Mouse (Mus musculus) kidney, postnatal 0 days (tissue): ENCODE data around the gene Gm15517. TPM values are rescaled to one million over a fixed set of nuclear protein-coding genes. Genes with fewer than 3 reads are reported as not detected.
A peak's percentile ranks its signal among the peaks of the same experiment; 100 is the strongest.

Experiments
- ATAC-seq: fragments of 200-750 bp; cut with Nextera tagmentation; replicated peaks from 2 replicates; pipeline ENCODE4 v1.8.0; 2017; ENCODE audit warnings: low read depth, moderate number of reproducible peaks, moderate TSS enrichment, moderate library complexity; ENCODE audit not compliant: low FRiP score
- DNase-seq: peaks from one replicate; pipeline ENCODE4 v3.0.0-alpha.2; 2016; ENCODE audit warnings: low spot score
- H3K27ac ChIP-seq: fragments of 300-500 bp; sonication (generic); 2 replicates; pipeline ENCODE4 v1.5.1; 2014; ENCODE audit warnings: mild to moderate bottlenecking
- H3K27me3 ChIP-seq: fragments of 300-500 bp; sonication (generic); 2 replicates; pipeline ENCODE4 v1.6.1; 2014; ENCODE audit warnings: low read length, mixed read lengths; ENCODE audit not compliant: insufficient read depth
- H3K36me3 ChIP-seq: fragments of 300-500 bp; sonication (generic); 2 replicates; pipeline ENCODE4 v1.6.1; 2014; ENCODE audit warnings: low read length, mixed read lengths; ENCODE audit not compliant: insufficient read depth
- H3K4me1 ChIP-seq: fragments of 300-500 bp; sonication (generic); replicated peaks from 2 replicates; pipeline ENCODE4 v1.6.1; 2014; ENCODE audit warnings: antibody characterized with exemption, low read length, mixed read lengths; ENCODE audit not compliant: insufficient read depth
- H3K4me2 ChIP-seq: fragments of 300-500 bp; sonication (generic); 2 replicates; pipeline ENCODE4 v1.6.1; 2014; ENCODE audit warnings: mild to moderate bottlenecking, low read length, moderate library complexity, mixed read lengths
- H3K4me3 ChIP-seq: fragments of 300-500 bp; sonication (generic); replicated peaks from 2 replicates; pipeline ENCODE4 v1.5.1; 2014; ENCODE audit warnings: low read depth, low read length
- H3K9ac ChIP-seq: fragments of 300-500 bp; sonication (generic); 2 replicates; pipeline ENCODE4 v1.6.1; 2014; ENCODE audit warnings: low read depth, low read length
- H3K9me3 ChIP-seq: fragments of 300-500 bp; sonication (generic); replicated peaks from 2 replicates; pipeline ENCODE4 v1.6.1; 2016; ENCODE audit warnings: low read length, inconsistent platforms, mixed read lengths
- CTCF ChIP-seq: IDR thresholded peaks from 2 replicates; pipeline ENCODE4 v1.5.1; 2016; ENCODE audit warnings: antibody characterized with exemption, low read depth, mild to moderate bottlenecking, moderate library complexity
- WGBS: fragments of 180-500 bp; shearing (Covaris S2); extraction: QIAGEN DNeasy Blood & Tissue Kit; methylation state at CpG from one replicate; pipeline ENCODE4 v1.1.7; 2014; 5-methylcytosine and 5-hydroxymethylcytosine counted together
- polyA plus RNA-seq: library from polyadenylated mRNA; unstranded; fragments of >200 nt; fragmentation: Nextera tagmentation; extraction: Ambion mirVana; gene quantifications from 2 replicates; pipeline ENCODE4 v1.2.1, GENCODE M21; 2015

The Gm15517 gene
- polyA plus RNA-seq, 1 experiment from 2014 or later, result not detected

GRCm38 (mm10) chr7:44305686-44306085 is 44.4 kb downstream of the Gm15517 start:
- Histone ChIP-seq H3K4me2 (peak overlapping the region; percentile 91), H3K27ac (no peak overlapping the region; the same call in 1 of the 2 replicates), H3K36me3 (no peaks in the 10 kb centered on the region), H3K9ac (no peak overlapping the region), H3K9me3 (no peaks in the 10 kb centered on the region), H3K27me3 (no peaks in the 10 kb centered on the region), H3K4me3 (peak overlapping the region; percentile 14; the same call in 1 of the 2 replicates), H3K4me1 (peaks cover 10% of the 10 kb centered on the region)
- DNase-seq (no peak), ATAC-seq (no peak)
- TF ChIP-seq CTCF, result no peak
- 8% methylated on average over 16 of the region's 16 CpGs for WGBS

GRCm38 (mm10) chr7:44306516-44307240 is 45.4 kb downstream of the Gm15517 start, which contains the start of gene Clec11a:
Gene Clec11a, minus strand, starts transcription at chr7:44306902.
- Histone ChIP-seq H3K36me3 (no peaks in the 10 kb centered on the region), H3K9ac (0 out of 2 replicates have a peak within 1 kb of the TSS, but pooled peaks have one; percentile 13), H3K27me3 (0 out of 2 replicates have a peak, but pooled peaks cover 3% of the 10 kb centered on the region), H3K9me3 (no peaks in the 10 kb centered on the region), H3K27ac (no peak within 1 kb of the TSS; the same call in 1 of the 2 replicates), H3K4me3 (peak within 1 kb of the TSS; percentile 14; the same call in 1 of the 2 replicates), H3K4me1 (peaks cover 20% of the 10 kb centered on the region), H3K4me2 (peak within 1 kb of the TSS; percentile 91)
- ATAC-seq (no peak), DNase-seq (no peak)
- no peak for TF ChIP-seq CTCF
- 50% methylated on average over 6 of the region's 6 CpGs for WGBS

- peaks cover 23% of the 10 kb centered on the region for H3K4me1 ChIP-seq
- no peak for ATAC-seq
- H3K27ac ChIP-seq, result no peak overlapping the region
- H3K4me2 ChIP-seq, result no peak overlapping the region
- 26% methylated on average over 9 of the region's 9 CpGs for WGBS
- 0 out of 2 replicates have a peak overlapping the region, but pooled peaks have one; percentile 13 for H3K9ac ChIP-seq
- H3K4me3 ChIP-seq, result no peak overlapping the region
- peak; percentile 28; the same call in 1 of the 2 replicates for TF ChIP-seq CTCF
- no peaks in the 10 kb centered on the region for H3K36me3 ChIP-seq
- H3K27me3 ChIP-seq, result 0 out of 2 replicates have a peak, but pooled peaks cover 3% of the 10 kb centered on the region
- H3K9me3 ChIP-seq, result no peaks in the 10 kb centered on the region
- peak; percentile 29 for DNase-seq
These were observed 46.2 kb downstream of the Gm15517 start for GRCm38 (mm10) chr7:44307261-44308020.

- Histone ChIP-seq H3K4me1 (peaks cover 23% of the 10 kb centered on the region), H3K27me3 (0 out of 2 replicates have a peak, but pooled peaks cover 3% of the 10 kb centered on the region), H3K9ac (peak within 1 kb of the TSS; percentile 54), H3K27ac (peak within 1 kb of the TSS; percentile 42; the same call in 1 of the 2 replicates), H3K36me3 (no peaks in the 10 kb centered on the region), H3K4me3 (peak within 1 kb of the TSS; percentile 38), H3K4me2 (peak within 1 kb of the TSS; percentile 87), H3K9me3 (no peaks in the 10 kb centered on the region)
- TF ChIP-seq CTCF, result no peak
- ATAC-seq, result no peak
- peak; percentile 22 for DNase-seq
- 17% methylated on average over 20 of the region's 22 CpGs for WGBS
These were observed 48.4 kb downstream of the Gm15517 start, which contains the start of gene Shank1 for GRCm38 (mm10) chr7:44309475-44310284. Gene Shank1, plus strand, starts transcription at chr7:44310253.

- Histone ChIP-seq H3K27ac (peak overlapping the region; percentile 42; the same call in 1 of the 2 replicates), H3K9ac (peak overlapping the region; percentile 54), H3K36me3 (no peaks in the 10 kb centered on the region), H3K4me2 (peak overlapping the region; percentile 87), H3K9me3 (no peaks in the 10 kb centered on the region), H3K4me1 (peaks cover 23% of the 10 kb centered on the region), H3K27me3 (0 out of 2 replicates have a peak, but pooled peaks cover 3% of the 10 kb centered on the region), H3K4me3 (peak overlapping the region; percentile 38)
- TF ChIP-seq CTCF, result no peak
- WGBS, result 1% methylated on average over 36 of the region's 40 CpGs
- DNase-seq (peak; percentile 9), ATAC-seq (peak; percentile 31; the same call in 1 of the 2 replicates)
These were observed 49.1 kb downstream of the Gm15517 start for GRCm38 (mm10) chr7:44310285-44310877.
